Mouse (Mus musculus) intestine, postnatal 0 days (tissue): ENCODE data around the gene Clcn6. TPM values are rescaled to one million over a fixed set of nuclear protein-coding genes. Genes with fewer than 3 reads are reported as not detected.
"Not testable (repeated sequence)": the region's sequence is repeated elsewhere in the genome, so short reads cannot be mapped to it uniquely, and the experiment has no call there.

Source experiments
- ATAC-seq: fragments of 200-750 bp; cut with Nextera tagmentation; 2 replicates; pipeline ENCODE4 v1.8.0; 2017; ENCODE audit warnings: mild to moderate bottlenecking, moderate TSS enrichment, moderate library complexity
- H3K27ac ChIP-seq: fragments of 300-500 bp; sonication (generic); 2 replicates; pipeline ENCODE4 v1.5.1; 2014; ENCODE audit warnings: mild to moderate bottlenecking, low read depth, low read length, moderate library complexity
- H3K27me3 ChIP-seq: fragments of 300-500 bp; sonication (generic); replicated peaks from 2 replicates; pipeline ENCODE4 v1.6.1; 2014; ENCODE audit warnings: low read length, mixed read lengths; ENCODE audit not compliant: control insufficient read depth, insufficient read depth
- H3K36me3 ChIP-seq: fragments of 300-500 bp; sonication (generic); 2 replicates; pipeline ENCODE4 v1.6.1; 2014; ENCODE audit warnings: mild to moderate bottlenecking, moderate library complexity; ENCODE audit not compliant: control insufficient read depth, insufficient read depth
- H3K4me1 ChIP-seq: fragments of 300-500 bp; sonication (generic); replicated peaks from 2 replicates; pipeline ENCODE4 v1.6.1; 2014; ENCODE audit warnings: antibody characterized with exemption, low read length, mixed read lengths; ENCODE audit not compliant: control insufficient read depth, insufficient read depth
- H3K4me2 ChIP-seq: fragments of 300-500 bp; sonication (generic); replicated peaks from 2 replicates; pipeline ENCODE4 v1.6.1; 2014; ENCODE audit warnings: low read depth, mild to moderate bottlenecking, moderate library complexity
- H3K4me3 ChIP-seq: fragments of 300-500 bp; sonication (generic); 2 replicates; pipeline ENCODE4 v1.5.1; 2014; ENCODE audit warnings: low read depth, low read length
- H3K9ac ChIP-seq: fragments of 300-500 bp; sonication (generic); 2 replicates; pipeline ENCODE4 v1.6.1; 2014; ENCODE audit warnings: mild to moderate bottlenecking, low read depth, low read length
- H3K9me3 ChIP-seq: fragments of 300-500 bp; sonication (generic); 2 replicates; pipeline ENCODE4 v1.6.1; 2016; ENCODE audit warnings: mixed run types; ENCODE audit not compliant: control insufficient read depth
- CTCF ChIP-seq: sonication (generic); IDR thresholded peaks from 2 replicates; pipeline ENCODE4 v1.5.1; 2016; ENCODE audit warnings: low read depth, mild to moderate bottlenecking, control low read depth, antibody characterized with exemption, moderate library complexity
- WGBS: fragments of 180-500 bp; shearing (Covaris S2); extraction: QIAGEN DNeasy Blood & Tissue Kit; methylation state at CpG from one replicate; pipeline ENCODE4 v1.1.7; 2014; 5-methylcytosine and 5-hydroxymethylcytosine counted together
- polyA plus RNA-seq: library from polyadenylated mRNA; unstranded; fragments of >200 nt; fragmentation: Nextera tagmentation; extraction: Ambion mirVana; gene quantifications from 2 replicates; pipeline ENCODE4 v1.2.1, GENCODE M21; 2015

The Clcn6 gene
- polyA plus RNA-seq, 1 experiment from 2014 or later = 2.5 TPM

GRCm38 (mm10) chr4:148052976-148053375 lies 14.4 kb upstream of the Clcn6 start:
- Histone ChIP-seq H3K27ac (no peak overlapping the region), H3K4me3 (no peak overlapping the region), H3K9me3 (no peaks in the 10 kb centered on the region), H3K27me3 (no peaks in the 10 kb centered on the region), H3K9ac (no peak overlapping the region), H3K36me3 (peaks cover 84% of the 10 kb centered on the region), H3K4me1 (no peaks in the 10 kb centered on the region), H3K4me2 (no peak overlapping the region)
- ATAC-seq = 0 out of 2 replicates have a peak, but pooled peaks have one; percentile 11
- TF ChIP-seq CTCF = no peak
- WGBS = 62% methylated on average over 2 of the region's 2 CpGs

- H3K36me3 ChIP-seq = peaks cover 75% of the 10 kb centered on the region
- H3K27ac ChIP-seq = no peak overlapping the region
- no peak overlapping the region for H3K9ac ChIP-seq
- no peaks in the 10 kb centered on the region for H3K27me3 ChIP-seq
- no peak for ATAC-seq
- no peak overlapping the region for H3K4me3 ChIP-seq
- no peaks in the 10 kb centered on the region for H3K9me3 ChIP-seq
- no peaks in the 10 kb centered on the region for H3K4me1 ChIP-seq
- WGBS = 94% methylated on average over 11 of the region's 11 CpGs
- TF ChIP-seq CTCF = no peak
- H3K4me2 ChIP-seq = no peak overlapping the region
Measured at GRCm38 (mm10) chr4:148051886-148052285, 13.3 kb upstream of the Clcn6 start.

DNA sequence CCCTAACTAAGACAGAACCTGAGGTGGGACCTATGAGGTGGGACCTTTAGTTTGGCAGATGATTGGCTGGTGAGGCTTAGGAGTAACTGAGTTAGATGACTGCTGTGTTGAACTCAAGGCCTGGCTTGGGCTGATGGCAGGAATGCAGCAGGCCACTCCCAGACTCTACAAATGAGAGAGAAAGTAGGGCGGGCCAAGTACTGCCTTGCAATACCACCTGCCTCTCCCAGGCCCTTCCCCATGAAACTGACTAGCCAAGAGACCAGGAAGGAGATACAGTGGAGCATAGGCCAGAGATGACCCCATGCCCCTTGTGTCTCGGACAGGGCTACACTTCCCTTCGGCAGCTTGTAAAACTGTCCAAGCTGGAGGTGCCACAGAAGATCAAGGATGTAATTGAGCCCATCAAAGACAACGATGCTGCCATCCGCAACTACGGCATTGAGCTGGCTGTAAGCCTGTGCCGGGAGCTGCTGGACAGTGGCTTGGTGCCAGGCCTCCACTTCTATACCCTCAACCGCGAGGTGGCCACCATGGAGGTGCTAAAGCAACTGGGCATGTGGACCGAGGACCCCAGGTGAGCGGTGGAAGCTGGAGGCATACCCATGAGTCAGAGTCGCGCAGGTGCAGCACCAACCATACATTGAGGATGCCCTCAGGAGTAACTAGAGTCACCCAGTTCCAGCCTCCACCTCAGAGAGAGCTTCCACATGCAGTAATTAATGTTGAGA lies 12.6 kb upstream of the Clcn6 start:
- no peaks in the 10 kb centered on the region for H3K4me1 ChIP-seq
- H3K27me3 ChIP-seq = no peaks in the 10 kb centered on the region
- 85% methylated on average over 13 of the region's 13 CpGs for WGBS
- H3K27ac ChIP-seq = peak overlapping the region; percentile 37
- H3K9ac ChIP-seq = no peak overlapping the region
- ATAC-seq = peak; percentile 56
- H3K9me3 ChIP-seq = no peaks in the 10 kb centered on the region
- TF ChIP-seq CTCF = no peak
- H3K36me3 ChIP-seq = peaks cover 69% of the 10 kb centered on the region
- no peak overlapping the region for H3K4me3 ChIP-seq
- H3K4me2 ChIP-seq = no peak overlapping the region

DNA sequence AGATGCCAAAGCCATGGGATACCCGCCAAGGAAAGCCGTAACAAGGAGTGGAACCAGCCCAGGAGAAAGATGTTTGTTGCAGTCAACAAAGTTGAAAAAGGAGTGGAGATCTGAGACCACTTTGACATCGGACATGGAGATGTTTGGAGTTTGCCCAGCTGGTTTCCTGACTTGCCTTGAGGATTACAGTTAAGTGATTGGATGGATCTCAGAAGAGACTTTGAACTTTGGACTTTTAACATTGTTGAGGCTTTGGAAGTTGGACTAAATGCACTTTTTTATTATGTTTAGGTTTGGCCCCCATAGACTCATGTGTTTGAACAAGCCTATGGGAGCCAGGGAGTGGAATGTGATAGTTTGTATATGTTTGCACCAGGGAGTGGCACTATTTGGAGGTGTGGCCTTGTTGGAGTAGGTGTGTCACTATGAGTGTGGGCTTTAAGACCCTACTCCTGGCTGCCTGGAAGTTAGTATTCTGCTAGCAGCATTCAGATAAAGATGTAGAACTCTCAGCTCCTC lies 11.8 kb upstream of the Clcn6 start:
- H3K36me3 ChIP-seq = peaks cover 67% of the 10 kb centered on the region
- ATAC-seq = peak; percentile 76
- H3K9me3 ChIP-seq, H3K4me3 ChIP-seq, H3K4me1 ChIP-seq, H3K4me2 ChIP-seq, H3K9ac ChIP-seq, H3K27me3 ChIP-seq: not testable (repeated sequence)
- peak overlapping the region; percentile 75 for H3K27ac ChIP-seq
- WGBS = 67% methylated on average over 3 of the region's 3 CpGs

- H3K9ac ChIP-seq = no peak overlapping the region
- H3K4me3 ChIP-seq = no peak overlapping the region
- H3K4me2 ChIP-seq = no peak overlapping the region
- no peaks in the 10 kb centered on the region for H3K27me3 ChIP-seq
- H3K36me3 ChIP-seq = peaks cover 43% of the 10 kb centered on the region
- no peak for TF ChIP-seq CTCF
- WGBS = 57% methylated on average over 4 of the region's 4 CpGs
- no peaks in the 10 kb centered on the region for H3K4me1 ChIP-seq
- ATAC-seq = no peak
- no peak overlapping the region; the same call in 1 of the 2 replicates for H3K27ac ChIP-seq
- H3K9me3 ChIP-seq = no peaks in the 10 kb centered on the region
Measured at GRCm38 (mm10) chr4:148046450-148047031, 7.9 kb upstream of the Clcn6 start.

DNA sequence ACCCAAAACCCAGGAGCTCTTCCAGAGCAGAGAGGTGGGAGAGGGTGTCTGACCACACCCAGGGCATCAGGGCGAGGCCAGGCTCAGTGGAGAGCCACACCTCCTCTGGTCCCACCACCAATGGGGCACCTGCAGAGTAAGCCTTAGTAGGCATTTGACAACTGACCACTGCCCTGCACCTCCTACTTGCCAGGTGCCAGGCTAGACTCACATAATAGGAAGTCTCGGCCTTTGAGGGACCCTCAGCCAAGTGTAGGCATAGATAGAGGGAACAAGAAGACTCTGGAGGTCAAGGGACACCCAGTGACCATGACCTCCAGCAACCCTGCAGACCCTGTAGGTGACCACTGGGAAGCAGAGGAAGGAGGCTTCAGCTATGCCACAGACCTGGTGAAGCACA lies 5.5 kb upstream of the Clcn6 start:
- no peak overlapping the region for H3K4me2 ChIP-seq
- H3K4me3 ChIP-seq = no peak overlapping the region
- peaks cover 11% of the 10 kb centered on the region; the same call in 1 of the 2 replicates for H3K4me1 ChIP-seq
- peaks cover 33% of the 10 kb centered on the region for H3K36me3 ChIP-seq
- WGBS = 90% methylated on average over 2 of the region's 2 CpGs
- no peak for TF ChIP-seq CTCF
- H3K27ac ChIP-seq = no peak overlapping the region
- ATAC-seq = no peak
- H3K9ac ChIP-seq = no peak overlapping the region
- no peaks in the 10 kb centered on the region for H3K9me3 ChIP-seq
- H3K27me3 ChIP-seq = no peaks in the 10 kb centered on the region

DNA sequence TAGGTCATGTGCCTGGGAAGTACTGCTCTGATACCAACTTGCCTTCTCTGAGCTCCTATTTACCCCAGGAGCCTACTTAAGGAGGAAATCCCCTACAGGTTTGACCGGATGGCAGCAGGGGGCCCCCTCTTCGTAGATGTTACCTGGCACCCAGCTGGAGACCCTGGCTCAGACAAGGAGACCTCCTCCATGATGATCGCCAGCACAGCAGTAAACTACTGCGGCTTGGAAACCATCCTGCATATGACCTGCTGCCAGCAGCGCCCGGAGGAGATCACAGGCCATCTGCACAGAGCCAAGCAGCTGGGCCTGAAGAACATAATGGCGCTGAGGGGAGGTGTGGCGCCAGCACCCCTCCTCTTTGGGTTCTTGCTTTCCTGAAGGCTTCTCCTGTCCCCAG lies 4.7 kb upstream of the Clcn6 start:
- 85% methylated on average over 6 of the region's 8 CpGs for WGBS
- not testable (repeated sequence) for H3K27me3 ChIP-seq, H3K4me3 ChIP-seq, H3K27ac ChIP-seq, ATAC-seq, H3K4me2 ChIP-seq, H3K9me3 ChIP-seq, H3K9ac ChIP-seq
- Histone ChIP-seq H3K36me3 (peaks cover 26% of the 10 kb centered on the region), H3K4me1 (peaks cover 11% of the 10 kb centered on the region; the same call in 1 of the 2 replicates)
